In genomic region chr1:155191671-155192070, GRCm38 (mm10) we compare ENCODE assay signal across 13 mouse cellular contexts. TPM values are rescaled to one million over a fixed set of nuclear protein-coding genes. Genes with fewer than 3 reads are reported as not detected.
DNase-seq lines count a peak whose midpoint lies in the region; ATAC-seq lines count a peak whose summit lies in the region.
"Had no signal": no experiment of that assay in that cellular context is flagged by ENCODE, and none has a peak within 500 bp of the region (broad histone marks: within the 10 kb centered on the region; RNA-seq: fewer than 3 reads in every experiment).

No protein-coding gene starts in this region.

- no peaks in the 10 kb centered on the region for H3K27me3 ChIP-seq in hindbrain, embryonic 15.5 days
- H3K27me3 ChIP-seq in hindbrain, embryonic 14.5 days (ENCODE audit: control insufficient read depth, insufficient read depth, low read length): no peaks in the 10 kb centered on the region
- H3K27me3 ChIP-seq: embryonic facial prominence, embryonic 13.5 days had no signal

- no peak overlapping the region for H3K9ac ChIP-seq in hindbrain, embryonic 15.5 days
- no peak overlapping the region for H3K9ac ChIP-seq in hindbrain, embryonic 14.5 days
- H3K9ac ChIP-seq: embryonic facial prominence, embryonic 13.5 days; liver, postnatal 0 days had no signal

- H3K36me3 ChIP-seq in hindbrain, embryonic 15.5 days: peaks cover 32% of the 10 kb centered on the region
- H3K36me3 ChIP-seq in hindbrain, embryonic 14.5 days (replicated peaks; ENCODE audit: control insufficient read depth, insufficient read depth): peaks cover 81% of the 10 kb centered on the region

- ATAC-seq in hindbrain, embryonic 15.5 days (ENCODE audit: low FRiP score, low read depth): no peak
- ATAC-seq in hindbrain, embryonic 14.5 days (ENCODE audit: low FRiP score): no peak
- ATAC-seq in frontal cortex, adult (ENCODE audit: low TSS enrichment): no peak
- ATAC-seq: activated CD4-positive, CD25-positive, alpha-beta regulatory T cell, adult 4 months; liver, postnatal 0 days had no signal

- H3K9me3 ChIP-seq in hindbrain, embryonic 15.5 days: no peaks in the 10 kb centered on the region
- H3K9me3 ChIP-seq in hindbrain, embryonic 14.5 days (ENCODE audit: control insufficient read depth, low read length): no peaks in the 10 kb centered on the region
- H3K9me3 ChIP-seq: embryonic facial prominence, embryonic 13.5 days; limb, embryonic 10.5 days had no signal

- peak overlapping the region; percentile 58; the same call in 1 of the 2 replicates for H3K27ac ChIP-seq in hindbrain, embryonic 15.5 days (replicated peaks)
- H3K27ac ChIP-seq in hindbrain, embryonic 14.5 days: no peak overlapping the region
- H3K27ac ChIP-seq: embryonic facial prominence, embryonic 13.5 days; limb, embryonic 10.5 days had no signal

- H3K4me2 ChIP-seq in hindbrain, embryonic 15.5 days: no peak overlapping the region
- H3K4me2 ChIP-seq in hindbrain, embryonic 14.5 days (replicated peaks): no peak overlapping the region
- H3K4me2 ChIP-seq: embryonic facial prominence, embryonic 13.5 days had no signal

- peak; percentile 73 to 74 for DNase-seq in cerebellum, adult 18-20 months
- DNase-seq in cerebellum, adult 11 months: no peak
- DNase-seq in hindbrain, embryonic 14.5 days (ENCODE audit: low spot score): no peak
- DNase-seq in ovary, adult 18-20 months (ENCODE audit: low spot score): peak; percentile 86
- DNase-seq in ovary, postnatal 10 days (ENCODE audit: low spot score): no peak
- peak; percentile 70 for DNase-seq in testis, postnatal 14 days (ENCODE audit: low spot score)
- DNase-seq: kidney, adult 8-10 months; liver, postnatal 0 days had no signal

- 55% methylated on average over 2 of the region's 2 CpGs for WGBS in hindbrain, embryonic 15.5 days
- WGBS in hindbrain, embryonic 14.5 days: 60% methylated on average over 2 of the region's 2 CpGs

- H3K4me3 ChIP-seq in hindbrain, embryonic 15.5 days: no peak overlapping the region
- no peak overlapping the region for H3K4me3 ChIP-seq in hindbrain, embryonic 14.5 days (replicated peaks; ENCODE audit: low read length)
- H3K4me3 ChIP-seq: embryonic facial prominence, embryonic 13.5 days; limb, embryonic 10.5 days had no signal

- H3K4me1 ChIP-seq in hindbrain, embryonic 15.5 days (replicated peaks): peaks cover 21% of the 10 kb centered on the region; the same call in 1 of the 2 replicates
- H3K4me1 ChIP-seq in hindbrain, embryonic 14.5 days (replicated peaks; ENCODE audit: control insufficient read depth, insufficient read depth, low read length): peaks cover 12% of the 10 kb centered on the region; the same call in 1 of the 2 replicates
- H3K4me1 ChIP-seq: limb, embryonic 10.5 days had no signal

RNA-seq across cellular contexts. Expression of gene Stx6, which starts 33.2 kb away (rescaled TPM):
- 102 and 106 TPM in 2 replicates for polyA plus RNA-seq in hindbrain, embryonic 15.5 days (2015; fragmentation: Nextera tagmentation; extraction: Ambion mirVana)
- 113 and 117 TPM in 2 replicates for polyA plus RNA-seq in hindbrain, embryonic 14.5 days (2014; fragmentation: Nextera tagmentation; extraction: Ambion mirVana)

RNA-seq across cellular contexts. Expression of gene Mr1, which starts 45.1 kb away (rescaled TPM):
- polyA plus RNA-seq in hindbrain, embryonic 15.5 days (2015; fragmentation: Nextera tagmentation; extraction: Ambion mirVana): 1.7 and 1.9 TPM in 2 replicates
- 2.0 and 2.4 TPM in 2 replicates for polyA plus RNA-seq in hindbrain, embryonic 14.5 days (2014; fragmentation: Nextera tagmentation; extraction: Ambion mirVana)

RNA-seq across cellular contexts. Expression of gene BC034090, which starts 52.6 kb away (rescaled TPM):
- 6.4 and 6.6 TPM in 2 replicates for polyA plus RNA-seq in hindbrain, embryonic 15.5 days (2015; fragmentation: Nextera tagmentation; extraction: Ambion mirVana)
- polyA plus RNA-seq in hindbrain, embryonic 14.5 days (2014; fragmentation: Nextera tagmentation; extraction: Ambion mirVana): 4.0 and 4.1 TPM in 2 replicates

Comparison
In these comparisons a context has a peak if more than half of its experiments do, and no peak if none do; other contexts are left out.
1. DNase-seq: peak in cerebellum, adult 18-20 months (2 of 2), ovary, adult 18-20 months (single experiment) and testis, postnatal 14 days (single experiment); none in cerebellum, adult 11 months (single experiment), hindbrain, embryonic 14.5 days (single experiment) and ovary, postnatal 10 days (single experiment).